Mouse (Mus musculus) urinary bladder, postnatal 25 days (tissue): ENCODE measurements around the gene Aebp2.

Experiments used
- DNase-seq: peaks from one replicate; pipeline ENCODE4 v3.0.0; 2022; ENCODE audit warnings: low spot score

Gene Aebp2

DNA sequence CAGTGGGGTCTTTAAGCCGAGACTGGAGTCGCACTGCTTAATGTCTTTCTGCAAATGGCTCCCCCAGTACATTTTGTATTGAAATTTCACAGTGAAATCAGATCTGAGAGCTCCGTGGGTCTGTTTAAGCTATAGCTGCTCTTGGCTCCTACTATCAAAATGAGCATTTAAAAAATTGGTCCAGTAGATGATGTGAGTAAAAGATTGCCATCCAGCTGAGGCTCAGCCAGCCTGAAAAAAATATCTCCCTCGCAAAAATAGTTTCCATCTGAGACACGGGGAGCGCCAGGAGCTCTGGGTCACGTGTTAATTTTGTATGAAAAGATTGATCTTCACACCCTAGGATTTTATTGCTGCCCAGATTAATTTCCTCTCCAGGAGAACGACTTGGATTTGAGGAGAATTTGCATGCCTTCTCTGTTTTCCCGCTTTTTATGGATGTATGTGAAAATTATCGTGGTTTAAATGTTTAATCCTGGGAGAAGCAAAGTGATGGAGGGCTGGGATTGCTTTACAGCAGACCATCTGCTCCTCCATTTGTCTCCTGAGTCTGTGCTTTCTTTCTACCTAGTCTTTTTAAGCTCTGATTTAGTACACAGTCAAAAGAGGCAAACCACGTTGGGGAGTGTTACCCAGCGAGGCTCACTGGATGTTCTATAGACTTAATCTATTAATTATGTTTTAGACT is 73.9 kb downstream of the Aebp2 start:
- no peak for DNase-seq

DNA sequence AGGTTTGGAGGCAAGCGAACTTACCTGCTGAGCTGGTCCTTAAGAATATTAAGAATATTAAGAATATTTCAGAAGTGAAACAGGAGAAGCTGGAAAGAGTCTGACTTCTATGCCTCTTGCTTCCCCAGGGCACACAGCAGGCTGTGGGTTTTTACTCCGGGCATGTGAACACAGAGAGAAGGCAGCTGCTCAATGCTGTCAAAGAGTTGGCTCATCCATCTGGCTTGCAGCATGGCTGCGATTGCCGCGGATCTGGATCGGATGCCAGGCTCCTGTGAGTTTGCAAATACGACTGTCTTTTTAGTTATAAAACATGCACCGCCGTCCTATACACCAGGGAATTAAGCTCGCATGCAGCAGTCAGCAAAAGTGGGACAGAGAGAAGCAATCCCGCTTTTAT is 75.5 kb downstream of the Aebp2 start:
- DNase-seq: no peak

DNA sequence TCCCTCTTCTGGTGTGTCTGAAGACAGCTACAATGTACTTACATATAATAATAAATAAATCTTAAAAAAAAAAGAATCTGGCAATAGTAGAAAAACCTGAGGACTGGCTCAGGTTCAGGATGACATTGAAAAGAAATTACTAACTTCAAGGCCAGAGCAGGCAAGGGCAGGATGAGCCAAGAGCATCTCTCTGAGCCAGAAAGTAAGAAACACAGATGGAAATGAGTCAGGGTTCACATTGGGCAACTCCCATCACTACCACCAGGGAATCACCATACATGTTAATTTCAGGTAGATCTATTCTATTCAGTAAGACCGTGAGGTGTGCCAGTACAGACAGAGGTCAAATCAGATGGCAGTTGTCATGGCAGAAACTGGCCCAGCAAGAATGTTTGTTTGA is 76.1 kb downstream of the Aebp2 start:
- no peak for DNase-seq

DNA sequence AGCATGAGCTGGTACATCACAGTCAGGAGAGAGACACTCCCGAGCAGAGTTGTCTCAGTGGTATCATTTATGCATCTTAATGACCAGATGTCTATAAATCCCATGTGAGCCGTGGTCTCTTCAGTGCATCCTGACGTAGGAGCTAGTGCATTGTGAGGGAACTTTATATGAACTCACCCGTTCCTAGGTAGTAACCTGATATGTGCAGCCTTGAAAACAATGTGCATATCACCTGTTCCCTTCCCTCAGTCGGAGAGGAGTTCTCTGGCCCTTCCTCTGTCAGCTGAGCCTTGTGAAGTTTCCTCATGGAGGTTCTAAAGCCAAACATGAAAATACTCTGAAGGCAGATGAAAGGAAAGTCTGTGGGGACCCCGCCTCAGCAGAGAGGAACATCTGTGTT is 78.8 kb downstream of the Aebp2 start:
- DNase-seq: no peak

DNA sequence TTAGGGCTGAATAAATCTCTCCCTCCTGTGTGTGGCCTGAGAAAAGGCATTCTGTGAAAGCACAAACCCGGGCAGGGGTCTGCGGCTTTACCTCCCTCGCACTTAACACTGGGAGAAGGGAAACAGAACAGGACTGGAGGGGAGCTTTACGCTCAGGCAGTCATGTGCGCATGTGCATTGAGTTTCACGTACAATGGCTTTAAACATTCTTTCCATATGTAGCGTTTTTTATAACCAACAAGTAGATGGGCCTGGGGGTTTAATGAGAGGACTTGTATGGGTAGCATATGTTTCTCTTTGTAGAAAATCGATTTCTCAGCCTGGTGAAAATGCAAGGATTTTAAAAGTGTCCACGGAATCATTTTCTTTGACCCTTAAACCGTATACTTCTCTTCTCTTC is 82.7 kb downstream of the Aebp2 start:
- DNase-seq: no peak

DNA sequence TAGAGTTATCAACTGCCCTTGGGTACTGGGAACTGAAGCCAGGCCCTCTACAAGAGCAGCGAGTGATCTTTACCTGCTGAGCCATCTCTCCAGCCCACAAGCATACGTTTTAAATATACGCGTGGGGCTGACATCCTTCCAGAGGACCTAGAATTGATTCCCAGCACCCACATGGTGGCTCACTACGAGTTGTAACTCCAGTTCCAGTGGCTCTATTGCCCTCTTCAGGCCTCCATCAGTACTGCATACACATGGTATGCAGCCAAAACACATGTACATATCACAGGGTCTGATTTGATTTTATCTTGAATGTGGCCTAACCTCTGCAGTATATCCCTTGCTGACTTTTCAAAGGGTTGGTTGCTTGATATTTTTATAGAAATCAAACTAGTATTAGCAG is 83.6 kb downstream of the Aebp2 start:
- no peak for DNase-seq

DNA sequence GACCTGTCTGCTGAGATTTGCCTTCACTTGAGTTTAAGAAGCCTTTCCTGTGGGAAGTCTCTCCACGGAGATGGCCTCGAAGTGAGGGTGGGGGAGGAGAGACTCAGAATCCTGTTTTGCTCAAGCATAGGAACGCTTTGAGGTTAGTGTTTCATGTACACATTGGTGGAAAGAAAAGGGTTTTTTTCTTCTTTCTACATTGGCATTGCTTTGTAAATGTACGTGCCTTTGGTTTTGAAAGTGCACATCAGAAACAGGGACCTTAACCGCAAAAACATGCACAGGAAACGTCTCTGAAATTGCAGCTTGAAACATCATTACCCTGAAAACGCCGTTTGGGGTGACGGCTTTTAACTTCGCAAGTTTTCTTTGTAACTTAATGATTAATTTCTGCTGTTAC is 85.6 kb downstream of the Aebp2 start:
- no peak for DNase-seq

DNA sequence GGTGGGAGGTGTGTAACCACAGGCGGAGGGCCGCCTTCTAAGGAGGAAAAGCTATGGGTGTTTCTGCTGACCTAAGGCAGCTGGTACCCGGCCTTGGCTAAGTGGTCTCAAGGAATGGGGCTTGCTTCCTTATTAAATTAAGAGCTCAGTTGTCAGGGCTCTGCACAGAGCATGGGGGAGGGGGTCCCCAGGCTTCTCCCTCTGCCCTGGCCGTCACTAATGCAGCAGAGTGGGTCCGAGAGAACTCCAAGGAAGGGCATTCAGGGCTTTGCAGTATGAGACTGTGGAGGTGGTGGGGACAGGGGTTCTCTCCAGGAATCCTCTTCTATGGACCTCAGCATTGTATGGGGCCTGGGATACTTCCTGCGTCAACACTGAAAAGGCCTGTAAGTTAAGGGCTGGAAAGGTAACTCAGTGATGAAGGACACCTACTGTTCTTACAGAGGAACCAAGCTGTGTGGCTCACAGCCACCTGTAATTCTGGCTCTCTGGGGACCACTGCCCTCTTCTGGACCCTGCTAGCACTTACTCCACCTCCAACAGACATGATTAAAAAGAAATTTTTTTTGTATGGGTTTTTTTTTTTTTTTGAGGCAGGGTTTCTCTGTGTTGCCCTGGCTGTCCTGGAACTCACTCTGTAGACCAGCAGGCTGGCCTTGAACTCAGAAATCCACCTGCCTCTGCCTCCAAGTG is 87.1 kb downstream of the Aebp2 start:
- no peak for DNase-seq

DNA sequence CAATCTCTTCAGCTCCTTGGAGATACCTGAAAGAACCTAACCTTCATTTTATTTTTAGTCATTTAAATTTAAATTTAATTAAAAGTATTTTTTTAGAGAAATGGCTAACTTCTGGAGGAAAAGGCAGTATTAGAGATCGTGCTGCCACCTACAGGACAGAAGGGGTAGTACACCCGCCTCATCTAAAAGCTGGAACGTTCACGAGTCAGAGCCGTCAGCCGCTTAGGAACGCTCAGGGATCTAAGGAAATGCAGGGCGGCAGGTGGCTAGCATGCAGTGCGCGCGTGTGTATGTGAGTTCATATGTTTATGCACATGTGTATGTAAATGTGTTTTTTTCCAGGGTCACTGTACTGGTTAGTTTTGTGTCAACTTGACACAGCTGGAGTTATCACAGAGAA is 90.3 kb downstream of the Aebp2 start:
- peak; percentile 63 for DNase-seq

DNA sequence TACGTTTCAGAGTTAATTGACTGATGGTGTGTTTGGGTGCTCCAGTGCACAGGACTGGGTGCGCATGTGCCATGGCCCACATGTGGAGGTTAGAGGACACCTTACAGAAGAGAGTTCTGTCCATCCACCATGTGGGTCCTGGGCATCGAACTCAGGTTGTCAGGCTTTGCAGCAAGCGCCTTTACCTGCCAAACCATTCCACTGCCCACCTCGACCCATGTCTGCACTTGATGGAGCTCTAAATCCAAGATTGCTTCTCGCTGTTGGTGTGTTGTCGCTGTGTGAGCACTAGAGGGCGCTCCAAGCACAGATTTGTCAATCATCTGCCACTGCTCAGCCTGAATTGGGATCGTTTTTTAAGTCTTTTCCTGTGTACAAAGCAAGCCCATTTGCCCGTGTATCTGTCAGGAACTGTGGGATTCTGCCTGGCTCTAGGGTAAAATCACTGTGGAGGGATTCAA is 92.5 kb downstream of the Aebp2 start:
- peak; percentile 71 for DNase-seq

DNA sequence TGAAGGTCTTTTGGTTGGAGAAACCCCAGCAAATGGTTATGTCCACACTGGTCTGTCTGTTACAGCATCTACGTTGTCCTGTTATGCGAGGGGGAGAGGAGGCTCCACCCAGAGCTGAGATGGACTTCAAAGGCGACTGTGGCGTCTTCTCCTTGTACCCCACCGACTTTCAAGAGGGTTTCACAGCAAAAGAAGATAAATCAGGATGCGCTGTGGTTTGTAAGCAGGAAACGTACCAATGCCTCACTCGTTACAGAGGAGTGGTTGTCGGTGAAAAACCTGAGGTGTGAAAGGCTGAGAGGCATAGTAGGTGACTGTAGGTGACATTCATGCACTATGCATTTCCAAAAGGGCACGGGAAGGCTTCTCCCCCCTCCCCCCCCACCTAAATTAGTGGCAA is 99.6 kb downstream of the Aebp2 start:
- no peak for DNase-seq
